Mouse (Mus musculus) lung, embryonic 14.5 days (tissue): Measurements from ENCODE around the gene Fpr-rs3. TPM values are rescaled to one million over a fixed set of nuclear protein-coding genes. Genes with fewer than 3 reads are reported as not detected.

Experiments used
- ATAC-seq: fragments of 200-750 bp; cut with Nextera tagmentation; 2 replicates; pipeline ENCODE4 v1.8.0; 2017; ENCODE audit warnings: mild to moderate bottlenecking, moderate TSS enrichment, moderate library complexity; ENCODE audit not compliant: insufficient read depth
- DNase-seq: peaks from one replicate; pipeline ENCODE4 v3.0.0-alpha.2; 2015
- H3K27ac ChIP-seq: fragments of 300-500 bp; sonication (generic); 2 replicates; pipeline ENCODE4 v1.5.1; 2014; ENCODE audit warnings: low read depth, mild to moderate bottlenecking, moderate library complexity
- H3K27me3 ChIP-seq: fragments of 300-500 bp; sonication (generic); 2 replicates; pipeline ENCODE4 v1.6.1; 2014; ENCODE audit warnings: low read length, control low read depth; ENCODE audit not compliant: insufficient read depth
- H3K36me3 ChIP-seq: fragments of 300-500 bp; sonication (generic); 2 replicates; pipeline ENCODE4 v1.6.1; 2014; ENCODE audit warnings: control low read depth; ENCODE audit not compliant: insufficient read depth
- H3K4me1 ChIP-seq: fragments of 300-500 bp; sonication (generic); 2 replicates; pipeline ENCODE4 v1.6.1; 2014; ENCODE audit warnings: antibody characterized with exemption, control low read depth; ENCODE audit not compliant: insufficient read depth
- H3K4me2 ChIP-seq: fragments of 300-500 bp; sonication (generic); 2 replicates; pipeline ENCODE4 v1.6.1; 2014; ENCODE audit warnings: mild to moderate bottlenecking
- H3K4me3 ChIP-seq: fragments of 300-500 bp; sonication (generic); 2 replicates; pipeline ENCODE4 v1.5.1; 2014; ENCODE audit warnings: low read depth, low read length
- H3K9ac ChIP-seq: fragments of 300-500 bp; sonication (generic); 2 replicates; pipeline ENCODE4 v1.6.1; 2014
- H3K9me3 ChIP-seq: fragments of 300-500 bp; sonication (generic); 2 replicates; pipeline ENCODE4 v1.6.1; 2016; ENCODE audit warnings: low read depth, low read length, control low read depth
- CTCF ChIP-seq: IDR thresholded peaks from 2 replicates; pipeline ENCODE4 v1.5.1; 2016; ENCODE audit warnings: antibody characterized with exemption, low read depth
- WGBS: fragments of 180-500 bp; shearing (Covaris S2); extraction: QIAGEN DNeasy Blood & Tissue Kit; methylation state at CpG from one replicate; pipeline ENCODE4 v1.1.7; 2014; 5-methylcytosine and 5-hydroxymethylcytosine counted together
- polyA plus RNA-seq: library from polyadenylated mRNA; unstranded; fragments of >200 nt; fragmentation: Nextera tagmentation; extraction: Ambion mirVana; gene quantifications from 2 replicates; pipeline ENCODE4 v1.2.1, GENCODE M21; 2014

Fpr-rs3 gene
- polyA plus RNA-seq: not detected in 2 replicates

DNA sequence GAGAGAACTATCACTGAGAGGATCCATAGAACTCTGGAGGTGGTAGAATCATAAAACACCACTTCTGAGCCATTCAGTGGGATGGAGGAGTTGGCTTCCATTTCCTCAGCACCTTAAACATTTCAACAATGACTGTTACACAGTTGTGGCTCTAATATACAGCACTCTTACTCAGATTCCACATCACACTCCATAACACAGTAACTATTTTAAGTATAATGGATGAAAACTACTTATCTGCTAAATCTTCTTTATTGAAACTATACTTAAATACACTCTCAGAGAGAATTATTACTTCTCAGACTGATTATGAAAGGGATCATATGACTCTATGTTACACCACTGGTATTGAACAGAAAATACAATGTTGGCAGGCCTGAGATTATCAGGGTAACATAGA is at the start of gene Fpr-rs3:
Fpr-rs3 (minus strand) TSS at position 101 of the 400 bp plus-strand sequence.
- H3K9me3 ChIP-seq: no peaks in the 10 kb centered on the region
- no peak within 1 kb of the TSS for H3K9ac ChIP-seq
- no peak within 1 kb of the TSS for H3K27ac ChIP-seq
- DNase-seq (no peak), ATAC-seq (no peak)
- H3K36me3 ChIP-seq: no peaks in the 10 kb centered on the region
- H3K4me3 ChIP-seq: no peak within 1 kb of the TSS
- no peaks in the 10 kb centered on the region for H3K27me3 ChIP-seq
- H3K4me2 ChIP-seq: no peak within 1 kb of the TSS
- no peaks in the 10 kb centered on the region for H3K4me1 ChIP-seq
- TF ChIP-seq CTCF: no peak

DNA sequence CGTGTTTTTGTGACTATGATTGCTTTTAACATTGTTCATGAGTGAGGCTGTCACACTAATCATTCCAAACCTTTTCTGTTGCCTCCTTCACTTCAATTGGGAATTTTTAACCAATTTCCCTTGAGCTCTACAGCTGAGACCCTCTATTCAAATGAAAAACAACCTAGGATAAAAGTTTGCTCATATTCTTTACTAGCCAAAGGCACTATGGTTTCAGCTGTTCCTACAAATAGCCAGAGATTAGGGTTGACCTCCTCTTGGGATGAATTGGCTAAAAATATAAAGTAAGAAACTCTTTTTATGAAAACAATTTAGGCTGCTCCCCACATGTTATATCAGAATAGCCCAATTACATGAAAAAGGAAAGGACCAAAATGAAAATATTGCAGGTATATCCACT is 28.4 kb downstream of the Fpr-rs3 start, which contains the start of gene Vmn2r110:
Vmn2r110 (minus strand) TSS at position 101 of the 400 bp plus-strand sequence.
- H3K4me3 ChIP-seq: no peak within 1 kb of the TSS
- 30% methylated on average over 1 of the region's 1 CpGs for WGBS
- no peaks in the 10 kb centered on the region for H3K4me1 ChIP-seq
- no peaks in the 10 kb centered on the region for H3K9me3 ChIP-seq
- DNase-seq: no peak
- ATAC-seq: no peak
- no peak within 1 kb of the TSS for H3K4me2 ChIP-seq
- TF ChIP-seq CTCF: no peak
- H3K36me3 ChIP-seq: no peaks in the 10 kb centered on the region
- H3K9ac ChIP-seq: no peak within 1 kb of the TSS
- H3K27me3 ChIP-seq: no peaks in the 10 kb centered on the region
- H3K27ac ChIP-seq: no peak within 1 kb of the TSS

Other genes starting within 250 kb of the Fpr-rs3 start
- not detected in 2 replicates for gene Vmn1r224, start 210.7 kb downstream of the Fpr-rs3 start, polyA plus RNA-seq
- gene Vmn2r108, start 143.5 kb downstream of the Fpr-rs3 start, polyA plus RNA-seq: not detected in 2 replicates
- not detected in 2 replicates for gene Vmn1r225, start 126.7 kb downstream of the Fpr-rs3 start, polyA plus RNA-seq
- gene Vmn2r109, start 60.1 kb downstream of the Fpr-rs3 start, polyA plus RNA-seq: not detected in 2 replicates
- gene Vmn2r110, start 28.5 kb downstream of the Fpr-rs3 start, polyA plus RNA-seq: 0.04 and 0.05 TPM in 2 replicates
- gene Vmn1r226, start 58.0 kb upstream of the Fpr-rs3 start, polyA plus RNA-seq: not detected in 2 replicates
- gene Vmn1r227, start 105.0 kb upstream of the Fpr-rs3 start, polyA plus RNA-seq: not detected in 2 replicates
- gene Vmn1r228, start 161.3 kb upstream of the Fpr-rs3 start, polyA plus RNA-seq: not detected in 2 replicates
- gene Vmn1r229, start 186.7 kb upstream of the Fpr-rs3 start, polyA plus RNA-seq: not detected in 2 replicates
- not detected in 2 replicates for gene Vmn1r230, start 215.6 kb upstream of the Fpr-rs3 start, polyA plus RNA-seq